Mouse (Mus musculus) lung, adult 10 weeks (tissue): ENCODE measurements around the gene Cdk10. TPM values are rescaled to one million over a fixed set of nuclear protein-coding genes. Genes with fewer than 3 reads are reported as not detected.

Experiments
- polyA plus RNA-seq: library from polyadenylated mRNA; stranded (reverse); fragments of 350-450 nt; fragmentation: Illumina TruSeq; extraction: RNeasy Lipid Tissue Mini Kit (QIAGEN cat#74804); gene quantifications from one replicate; pipeline ENCODE4 v1.2.3, GENCODE M21; 2014; ENCODE audit warnings: low read depth, low replicate concordance; ENCODE audit not compliant: insufficient read depth

The Cdk10 gene
- polyA plus RNA-seq = 35.1 TPM

DNA sequence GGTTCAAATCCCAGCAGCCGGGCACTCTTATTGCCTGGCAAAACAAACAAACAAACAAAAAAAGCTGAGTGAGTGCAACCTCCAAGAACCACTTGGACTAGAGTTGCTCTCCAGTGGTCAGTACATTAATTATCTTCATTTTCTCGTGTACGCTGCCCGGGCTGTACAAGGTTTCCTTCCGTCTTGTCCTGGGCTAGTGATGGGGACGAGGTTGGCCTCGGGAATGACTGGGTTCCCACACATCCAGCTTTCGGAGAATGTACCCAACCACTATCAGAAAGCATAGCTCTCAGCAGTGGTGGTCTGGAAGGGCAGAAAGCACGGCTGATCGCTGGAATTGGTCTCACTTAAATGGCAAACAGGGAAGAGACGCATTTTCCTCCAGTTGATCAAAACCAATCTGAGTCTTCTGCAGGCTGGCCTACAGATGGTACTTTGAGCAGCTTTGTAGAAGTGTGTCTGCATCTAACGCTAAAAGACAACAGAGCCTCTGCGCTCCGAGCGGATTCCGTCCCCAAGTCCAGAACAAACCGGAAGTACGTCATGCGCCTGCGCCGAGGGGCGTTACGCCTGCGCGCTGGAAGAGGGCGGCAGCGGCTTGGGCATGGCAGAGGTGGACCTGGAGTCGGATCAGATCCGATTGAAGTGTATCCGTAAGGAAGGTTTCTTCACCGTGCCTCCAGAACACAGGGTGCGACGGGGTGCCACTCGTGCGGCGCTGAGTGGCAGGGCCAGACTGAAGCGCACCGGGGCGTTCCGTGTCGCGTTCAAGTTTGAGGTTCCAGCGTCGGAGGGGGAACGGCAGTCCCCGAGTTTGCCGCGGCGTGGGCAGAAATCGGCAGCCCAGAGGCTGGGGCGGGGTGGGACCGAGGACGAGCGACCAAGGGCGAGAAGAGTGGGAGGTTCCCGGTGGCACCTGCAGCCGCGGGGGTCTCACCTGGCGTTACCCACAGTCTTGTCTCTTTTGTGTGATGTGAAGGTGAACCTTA, at the start of gene Cdk10:
Cdk10 (plus strand) TSS at position 565 of the 989 bp plus-strand sequence.

DNA sequence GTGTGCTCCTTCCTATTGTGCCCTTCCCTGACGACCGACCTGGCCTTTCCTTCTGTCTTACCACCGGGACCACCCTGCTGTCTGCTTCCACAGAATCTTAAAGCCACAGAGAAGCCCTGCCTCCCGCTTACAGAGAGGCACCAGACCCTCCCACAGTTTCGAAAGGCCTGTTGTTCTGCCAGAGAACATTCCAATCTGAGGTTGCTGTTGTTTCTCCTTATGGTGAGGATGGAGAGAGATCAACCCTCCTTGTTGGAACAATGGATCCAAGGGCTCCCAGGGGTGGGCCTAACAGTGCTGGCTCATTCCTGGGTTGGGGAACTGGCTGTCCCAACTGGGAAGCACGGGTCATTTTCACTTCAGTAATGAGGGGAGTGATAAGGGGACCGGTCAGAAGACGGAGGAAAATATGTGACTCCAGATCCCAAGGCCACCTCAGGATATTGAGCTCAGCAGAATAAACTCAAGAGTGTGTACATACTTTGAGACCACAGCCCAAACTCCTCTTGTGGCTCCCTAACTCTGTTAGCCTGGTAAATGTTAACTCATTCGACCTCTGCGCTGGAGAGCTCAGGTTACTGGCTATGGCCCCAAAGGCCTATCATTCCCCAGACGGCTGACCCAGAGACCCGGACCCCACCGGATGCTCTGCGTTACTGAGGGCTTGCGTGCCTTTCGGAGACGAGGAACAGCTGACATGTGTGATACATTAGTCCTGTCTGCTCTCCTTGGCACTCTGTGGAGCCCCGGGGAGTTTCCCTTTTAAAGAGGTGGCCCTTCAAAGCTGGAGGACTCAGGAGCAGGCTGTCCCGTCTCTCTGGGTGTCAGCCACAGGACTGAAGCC, 38.9 kb upstream of the Cdk10 start, which contains the start of gene Dpep1:
Dpep1 (plus strand) TSS at position 677 of the 844 bp plus-strand sequence.

DNA sequence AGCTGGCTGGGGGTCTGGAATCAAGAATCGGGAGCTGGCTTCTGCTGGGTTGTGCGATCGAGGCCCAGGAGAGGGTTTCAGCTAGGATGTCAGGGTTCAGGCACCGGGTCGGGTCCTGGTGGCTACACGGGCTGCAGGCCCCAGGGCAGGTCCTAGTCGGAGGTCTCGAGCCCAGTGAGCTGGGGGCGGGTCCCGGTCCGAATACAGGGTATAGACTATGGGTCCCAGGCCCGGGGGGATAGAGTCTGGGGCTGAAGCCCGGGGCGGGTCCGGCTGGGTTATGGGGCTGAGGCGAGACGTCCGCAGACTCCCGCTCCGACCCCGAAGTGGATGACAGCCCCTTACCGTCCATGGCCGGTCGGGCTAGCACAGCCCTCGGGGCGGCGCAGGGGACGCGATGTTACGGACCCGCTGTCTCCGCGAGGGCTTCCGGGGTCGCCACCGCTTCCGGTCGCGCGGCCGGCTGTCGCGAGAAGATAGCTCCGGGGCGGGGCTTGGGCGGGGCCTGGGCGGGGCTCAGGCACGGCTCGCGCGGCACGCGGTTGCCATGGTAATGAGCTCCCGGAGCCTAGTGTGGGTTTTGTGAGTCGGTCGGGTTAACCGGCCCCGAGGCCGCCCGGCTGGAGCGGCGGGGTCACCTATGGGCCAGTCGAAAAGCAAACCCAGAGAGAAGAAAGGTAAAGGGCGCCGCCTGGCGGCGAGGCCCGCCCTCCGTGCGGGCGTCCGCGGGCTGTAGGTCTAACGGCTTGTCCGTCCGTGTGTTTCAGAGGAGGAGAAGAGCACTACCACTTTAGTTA, 12.1 kb upstream of the Cdk10 start, which contains the start of the genes Chmp1a and Spata33:
Chmp1a (minus strand) TSS at position 443 of the 797 bp plus-strand sequence.
Spata33 (plus strand) TSS at position 512 of the 797 bp plus-strand sequence.

DNA sequence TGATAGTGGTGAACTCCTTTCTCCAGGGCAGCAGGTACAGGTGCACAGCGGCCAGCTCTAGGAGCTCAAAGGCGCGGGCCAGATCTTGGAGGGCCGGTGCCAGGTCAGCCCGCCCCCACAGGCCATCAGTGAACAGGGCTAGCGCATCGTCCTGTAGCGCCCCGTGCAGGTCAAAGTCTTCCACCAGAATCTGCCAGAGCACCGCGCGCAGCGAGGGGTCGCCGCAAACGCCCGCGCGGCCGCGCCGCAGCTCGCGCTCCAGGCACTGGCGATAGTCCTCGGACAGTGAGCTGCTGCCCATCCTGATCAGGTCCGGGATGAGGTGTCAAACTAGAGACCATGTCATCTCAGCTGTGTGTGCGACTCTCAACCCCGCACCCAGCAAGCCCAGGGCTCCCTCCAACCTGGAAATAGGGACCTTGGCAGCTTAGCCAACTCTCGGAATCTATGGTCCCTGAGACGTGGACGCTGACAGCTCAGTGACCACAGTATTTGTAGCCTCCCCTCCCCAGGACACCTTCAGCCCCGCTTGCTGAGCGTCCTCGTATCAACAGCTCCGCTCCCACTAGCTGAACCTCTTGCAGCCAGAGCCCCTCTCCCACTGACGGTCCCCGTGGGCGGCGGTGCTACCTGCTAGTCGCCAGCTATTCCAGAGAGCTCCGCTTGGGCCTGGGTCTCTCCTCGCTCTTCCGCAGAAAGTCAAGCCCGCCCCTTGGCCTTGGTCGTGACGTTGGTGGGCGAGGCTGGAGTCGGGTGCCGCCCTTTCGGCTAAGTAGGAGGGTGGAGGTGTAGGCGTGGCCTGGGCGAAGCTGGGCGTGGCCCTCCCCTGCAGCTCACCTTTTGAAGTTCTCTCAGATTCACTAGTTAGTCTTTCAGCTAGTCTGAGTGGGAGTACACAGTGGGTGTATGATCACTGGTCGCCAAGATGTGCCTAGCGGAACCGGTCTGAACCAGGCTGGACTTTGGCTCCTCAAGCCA, 11.2 kb downstream of the Cdk10 start, which contains the start of gene Spata2l:
Spata2l (minus strand) TSS at position 714 of the 978 bp plus-strand sequence.

DNA sequence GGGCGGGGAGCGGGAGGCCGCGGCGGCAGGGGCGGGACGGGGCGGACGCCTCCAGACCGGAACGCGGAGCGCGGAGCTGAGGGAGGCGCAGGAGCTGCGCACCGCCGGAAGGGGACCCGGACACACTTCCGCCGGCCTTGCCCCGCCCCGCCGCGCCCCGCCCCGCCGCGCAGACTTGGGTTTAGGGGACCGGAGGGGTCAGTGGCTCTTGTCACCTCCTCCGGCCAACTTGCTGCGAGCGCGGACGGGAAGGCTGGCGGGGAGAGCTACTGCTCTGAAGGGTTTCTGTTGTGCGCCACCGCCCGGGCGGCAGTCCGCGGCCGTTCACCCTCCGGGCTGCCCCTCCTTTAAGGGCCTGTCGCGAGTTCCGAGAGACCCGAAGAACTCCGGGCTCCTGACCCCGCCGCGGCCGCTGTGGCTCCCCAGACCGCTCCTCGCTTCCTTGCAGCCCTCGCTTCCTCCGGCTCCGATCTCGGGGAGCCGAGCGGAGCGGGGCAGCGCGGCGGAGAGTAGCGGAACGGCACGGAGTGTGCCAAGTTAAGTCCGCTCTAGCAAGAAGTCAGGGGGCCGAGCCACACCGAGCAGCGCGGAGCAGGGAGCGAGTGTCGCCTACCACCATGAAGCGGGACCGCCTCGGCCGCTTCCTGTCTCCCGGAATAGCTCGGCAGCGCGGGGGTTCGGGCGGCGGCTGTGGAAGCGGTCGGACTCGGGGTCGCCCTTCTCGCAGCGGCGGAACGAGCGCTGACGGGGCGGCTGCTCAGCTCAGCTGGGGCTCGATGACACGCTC, 29.6 kb downstream of the Cdk10 start, which contains the start of the genes Zfp276 and Vps9d1:
Zfp276 (plus strand) TSS at position 97 of the 787 bp plus-strand sequence.
Vps9d1 (minus strand) TSS at position 250 of the 787 bp plus-strand sequence.

Other genes starting within 250 kb of the Cdk10 start
- 25.1 TPM for gene Ankrd11, start 182.6 kb upstream of the Cdk10 start, polyA plus RNA-seq
- gene Spg7, start 161.9 kb upstream of the Cdk10 start, polyA plus RNA-seq = 33.1 TPM
- 1,402 TPM for gene Rpl13, start 122.5 kb upstream of the Cdk10 start, polyA plus RNA-seq
- gene Cpne7, start 107.5 kb upstream of the Cdk10 start, polyA plus RNA-seq = 0.38 TPM
- gene Sult5a1, start 66.5 kb upstream of the Cdk10 start, polyA plus RNA-seq = 12.7 TPM
- gene Dpep1, start 38.6 kb upstream of the Cdk10 start, polyA plus RNA-seq = 124 TPM
- gene Chmp1a, start 12.1 kb upstream of the Cdk10 start, polyA plus RNA-seq = 60.6 TPM
- 5.7 TPM for gene Spata33, start 12.0 kb upstream of the Cdk10 start, polyA plus RNA-seq
- gene Spata2l, start 11.4 kb downstream of the Cdk10 start, polyA plus RNA-seq = 1.9 TPM
- 7.7 TPM for gene Zfp276, start 29.4 kb downstream of the Cdk10 start, polyA plus RNA-seq
- gene Vps9d1, start 29.5 kb downstream of the Cdk10 start, polyA plus RNA-seq = 10.6 TPM
- 4.5 TPM for gene Fanca, start 93.7 kb downstream of the Cdk10 start, polyA plus RNA-seq
- gene Spire2, start 107.9 kb downstream of the Cdk10 start, polyA plus RNA-seq = 2.9 TPM
- 94.2 TPM for gene Tcf25, start 148.9 kb downstream of the Cdk10 start, polyA plus RNA-seq
- gene Mc1r, start 182.3 kb downstream of the Cdk10 start, polyA plus RNA-seq = not detected
- 0.52 TPM for gene Tubb3, start 186.6 kb downstream of the Cdk10 start, polyA plus RNA-seq
- 10.3 TPM for gene Def8, start 198.7 kb downstream of the Cdk10 start, polyA plus RNA-seq